Mouse (Mus musculus): Measurements from ENCODE around the gene 2010003K11Rik. TPM values are rescaled to one million over a fixed set of nuclear protein-coding genes. Genes with fewer than 3 reads are reported as not detected.
A peak's percentile ranks its signal among the peaks of the same experiment; 100 is the strongest.

2010003K11Rik gene
- not detected in 2 replicates for total RNA-seq (2015)
- total RNA-seq (2017), result not detected in 2 replicates

GRCm38 (mm10) chr19:4498062-4498933, at the start of gene 2010003K11Rik:
2010003K11Rik (minus strand) TSS chr19:4498583.
- ATAC-seq (replicated peaks; ENCODE audit: poor library complexity), result no peak

- no peak for ATAC-seq (replicated peaks; ENCODE audit: poor library complexity)
These were observed 49.4 kb upstream of the 2010003K11Rik start for GRCm38 (mm10) chr19:4547801-4548200.

- no peak for ATAC-seq (replicated peaks; ENCODE audit: poor library complexity)
These were observed 47.5 kb upstream of the 2010003K11Rik start for GRCm38 (mm10) chr19:4545841-4546240.

- no peak for ATAC-seq (replicated peaks; ENCODE audit: poor library complexity)
These were observed 46.7 kb upstream of the 2010003K11Rik start for GRCm38 (mm10) chr19:4545091-4545490.

- ATAC-seq (replicated peaks; ENCODE audit: poor library complexity), result no peak
These were observed 43.7 kb upstream of the 2010003K11Rik start for GRCm38 (mm10) chr19:4542081-4542480.

- no peak for ATAC-seq (replicated peaks; ENCODE audit: poor library complexity)
These were observed 42.6 kb upstream of the 2010003K11Rik start for GRCm38 (mm10) chr19:4540992-4541391.

GRCm38 (mm10) chr19:4540263-4540662, 41.9 kb upstream of the 2010003K11Rik start:
- ATAC-seq (replicated peaks; ENCODE audit: poor library complexity), result no peak

GRCm38 (mm10) chr19:4536606-4537005, 38.2 kb upstream of the 2010003K11Rik start:
- ATAC-seq (replicated peaks; ENCODE audit: poor library complexity), result no peak

- no peak for ATAC-seq (replicated peaks; ENCODE audit: poor library complexity)
These were observed 37.5 kb upstream of the 2010003K11Rik start for GRCm38 (mm10) chr19:4535922-4536321.

GRCm38 (mm10) chr19:4534646-4535045, 36.3 kb upstream of the 2010003K11Rik start:
- no peak for ATAC-seq (replicated peaks; ENCODE audit: poor library complexity)

GRCm38 (mm10) chr19:4521426-4522050, 23.2 kb upstream of the 2010003K11Rik start:
- ATAC-seq (replicated peaks; ENCODE audit: poor library complexity), result no peak

GRCm38 (mm10) chr19:4517483-4517882, 19.1 kb upstream of the 2010003K11Rik start:
- no peak for ATAC-seq (replicated peaks; ENCODE audit: poor library complexity)

GRCm38 (mm10) chr19:4516288-4516687, 17.9 kb upstream of the 2010003K11Rik start:
- no peak for ATAC-seq (replicated peaks; ENCODE audit: poor library complexity)

- no peak for ATAC-seq (replicated peaks; ENCODE audit: poor library complexity)
These were observed 17.4 kb upstream of the 2010003K11Rik start for GRCm38 (mm10) chr19:4515746-4516145.

GRCm38 (mm10) chr19:4513236-4513858, 15.0 kb upstream of the 2010003K11Rik start:
- no peak for ATAC-seq (replicated peaks; ENCODE audit: poor library complexity)

GRCm38 (mm10) chr19:4511116-4511841, 12.9 kb upstream of the 2010003K11Rik start:
- no peak for ATAC-seq (replicated peaks; ENCODE audit: poor library complexity)

GRCm38 (mm10) chr19:4509986-4510963, 11.9 kb upstream of the 2010003K11Rik start, which contains the start of gene Pcx:
Pcx (plus strand) TSS chr19:4510472.
- peak; percentile 97 for ATAC-seq (replicated peaks; ENCODE audit: poor library complexity)

- no peak for ATAC-seq (replicated peaks; ENCODE audit: poor library complexity)
These were observed 9.4 kb upstream of the 2010003K11Rik start for GRCm38 (mm10) chr19:4507746-4508145.

GRCm38 (mm10) chr19:4504830-4505229, 6.4 kb upstream of the 2010003K11Rik start:
- no peak for ATAC-seq (replicated peaks; ENCODE audit: poor library complexity)

GRCm38 (mm10) chr19:4502701-4503100, 4.3 kb upstream of the 2010003K11Rik start:
- no peak for ATAC-seq (replicated peaks; ENCODE audit: poor library complexity)
